Mouse (Mus musculus) intestine, postnatal 0 days (tissue): ENCODE results near the gene Rhbdf2. TPM values are rescaled to one million over a fixed set of nuclear protein-coding genes. Genes with fewer than 3 reads are reported as not detected.
A peak's percentile ranks its signal among the peaks of the same experiment; 100 is the strongest.

Source experiments
- ATAC-seq: fragments of 200-750 bp; cut with Nextera tagmentation; 2 replicates; pipeline ENCODE4 v1.8.0; 2017; ENCODE audit warnings: mild to moderate bottlenecking, moderate TSS enrichment, moderate library complexity
- H3K27ac ChIP-seq: fragments of 300-500 bp; sonication (generic); 2 replicates; pipeline ENCODE4 v1.5.1; 2014; ENCODE audit warnings: mild to moderate bottlenecking, low read depth, low read length, moderate library complexity
- H3K27me3 ChIP-seq: fragments of 300-500 bp; sonication (generic); replicated peaks from 2 replicates; pipeline ENCODE4 v1.6.1; 2014; ENCODE audit warnings: low read length, mixed read lengths; ENCODE audit not compliant: control insufficient read depth, insufficient read depth
- H3K36me3 ChIP-seq: fragments of 300-500 bp; sonication (generic); 2 replicates; pipeline ENCODE4 v1.6.1; 2014; ENCODE audit warnings: mild to moderate bottlenecking, moderate library complexity; ENCODE audit not compliant: control insufficient read depth, insufficient read depth
- H3K4me1 ChIP-seq: fragments of 300-500 bp; sonication (generic); replicated peaks from 2 replicates; pipeline ENCODE4 v1.6.1; 2014; ENCODE audit warnings: antibody characterized with exemption, low read length, mixed read lengths; ENCODE audit not compliant: control insufficient read depth, insufficient read depth
- H3K4me2 ChIP-seq: fragments of 300-500 bp; sonication (generic); replicated peaks from 2 replicates; pipeline ENCODE4 v1.6.1; 2014; ENCODE audit warnings: low read depth, mild to moderate bottlenecking, moderate library complexity
- H3K4me3 ChIP-seq: fragments of 300-500 bp; sonication (generic); 2 replicates; pipeline ENCODE4 v1.5.1; 2014; ENCODE audit warnings: low read depth, low read length
- H3K9ac ChIP-seq: fragments of 300-500 bp; sonication (generic); 2 replicates; pipeline ENCODE4 v1.6.1; 2014; ENCODE audit warnings: mild to moderate bottlenecking, low read depth, low read length
- H3K9me3 ChIP-seq: fragments of 300-500 bp; sonication (generic); 2 replicates; pipeline ENCODE4 v1.6.1; 2016; ENCODE audit warnings: mixed run types; ENCODE audit not compliant: control insufficient read depth
- CTCF ChIP-seq: sonication (generic); IDR thresholded peaks from 2 replicates; pipeline ENCODE4 v1.5.1; 2016; ENCODE audit warnings: low read depth, mild to moderate bottlenecking, control low read depth, antibody characterized with exemption, moderate library complexity
- WGBS: fragments of 180-500 bp; shearing (Covaris S2); extraction: QIAGEN DNeasy Blood & Tissue Kit; methylation state at CpG from one replicate; pipeline ENCODE4 v1.1.7; 2014; 5-methylcytosine and 5-hydroxymethylcytosine counted together
- polyA plus RNA-seq: library from polyadenylated mRNA; unstranded; fragments of >200 nt; fragmentation: Nextera tagmentation; extraction: Ambion mirVana; gene quantifications from 2 replicates; pipeline ENCODE4 v1.2.1, GENCODE M21; 2015

Rhbdf2 gene
- polyA plus RNA-seq, 1 experiment from 2014 or later = 7.6 TPM

DNA sequence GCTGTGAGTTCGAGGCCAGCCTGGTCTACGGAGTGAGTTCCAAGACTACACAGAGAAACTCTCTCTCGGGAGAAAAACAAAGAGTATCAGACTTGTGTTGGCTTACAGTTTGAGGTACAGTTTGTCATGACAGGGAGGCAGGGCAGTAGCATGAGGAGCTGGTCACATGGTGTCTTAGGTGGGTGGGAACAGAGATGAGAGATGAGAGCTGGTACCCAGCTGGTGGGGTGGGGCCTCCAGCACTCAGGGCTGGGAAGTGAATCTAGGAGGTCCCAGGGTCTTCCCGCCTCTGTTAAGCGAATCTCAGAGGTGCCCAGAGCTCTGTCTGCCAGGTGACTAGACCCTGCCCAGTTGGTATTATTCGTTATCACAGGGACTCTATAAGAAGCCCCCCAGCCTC lies 2.7 kb upstream of the Rhbdf2 start:
- Histone ChIP-seq H3K9me3 (no peaks in the 10 kb centered on the region), H3K4me2 (no peak overlapping the region), H3K4me3 (no peak overlapping the region), H3K27me3 (no peaks in the 10 kb centered on the region), H3K27ac (no peak overlapping the region), H3K4me1 (0 out of 2 replicates have a peak, but pooled peaks cover under 1% of the 10 kb centered on the region), H3K36me3 (no peaks in the 10 kb centered on the region), H3K9ac (no peak overlapping the region)
- 88% methylated on average over 6 of the region's 6 CpGs for WGBS
- no peak for TF ChIP-seq CTCF
- no peak for ATAC-seq

DNA sequence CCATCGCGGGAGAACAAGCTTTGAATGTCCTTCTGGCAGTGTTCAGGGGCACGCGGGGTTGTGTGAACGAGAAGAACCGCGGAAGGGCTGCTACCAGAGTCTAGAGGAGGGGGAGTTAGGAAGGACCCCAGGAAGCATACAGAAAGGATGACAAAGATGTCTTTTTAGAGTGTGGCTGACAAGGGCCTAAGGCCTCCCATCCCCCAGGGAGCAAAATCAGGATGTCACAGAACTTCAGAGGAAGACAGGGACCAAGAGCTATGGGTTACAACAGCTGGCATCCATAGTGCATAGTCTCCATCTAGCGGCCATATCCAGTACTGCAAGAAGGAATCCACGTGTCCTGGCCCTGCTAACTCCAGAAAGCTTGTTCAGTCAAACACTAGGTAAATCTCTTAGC lies 1.9 kb upstream of the Rhbdf2 start:
- Histone ChIP-seq H3K27me3 (no peaks in the 10 kb centered on the region), H3K9ac (no peak overlapping the region), H3K4me1 (0 out of 2 replicates have a peak, but pooled peaks cover 2% of the 10 kb centered on the region), H3K4me3 (no peak overlapping the region), H3K36me3 (no peaks in the 10 kb centered on the region), H3K27ac (no peak overlapping the region), H3K9me3 (no peaks in the 10 kb centered on the region), H3K4me2 (no peak overlapping the region)
- peak; percentile 99 for TF ChIP-seq CTCF
- 59% methylated on average over 9 of the region's 9 CpGs for WGBS
- ATAC-seq = no peak

DNA sequence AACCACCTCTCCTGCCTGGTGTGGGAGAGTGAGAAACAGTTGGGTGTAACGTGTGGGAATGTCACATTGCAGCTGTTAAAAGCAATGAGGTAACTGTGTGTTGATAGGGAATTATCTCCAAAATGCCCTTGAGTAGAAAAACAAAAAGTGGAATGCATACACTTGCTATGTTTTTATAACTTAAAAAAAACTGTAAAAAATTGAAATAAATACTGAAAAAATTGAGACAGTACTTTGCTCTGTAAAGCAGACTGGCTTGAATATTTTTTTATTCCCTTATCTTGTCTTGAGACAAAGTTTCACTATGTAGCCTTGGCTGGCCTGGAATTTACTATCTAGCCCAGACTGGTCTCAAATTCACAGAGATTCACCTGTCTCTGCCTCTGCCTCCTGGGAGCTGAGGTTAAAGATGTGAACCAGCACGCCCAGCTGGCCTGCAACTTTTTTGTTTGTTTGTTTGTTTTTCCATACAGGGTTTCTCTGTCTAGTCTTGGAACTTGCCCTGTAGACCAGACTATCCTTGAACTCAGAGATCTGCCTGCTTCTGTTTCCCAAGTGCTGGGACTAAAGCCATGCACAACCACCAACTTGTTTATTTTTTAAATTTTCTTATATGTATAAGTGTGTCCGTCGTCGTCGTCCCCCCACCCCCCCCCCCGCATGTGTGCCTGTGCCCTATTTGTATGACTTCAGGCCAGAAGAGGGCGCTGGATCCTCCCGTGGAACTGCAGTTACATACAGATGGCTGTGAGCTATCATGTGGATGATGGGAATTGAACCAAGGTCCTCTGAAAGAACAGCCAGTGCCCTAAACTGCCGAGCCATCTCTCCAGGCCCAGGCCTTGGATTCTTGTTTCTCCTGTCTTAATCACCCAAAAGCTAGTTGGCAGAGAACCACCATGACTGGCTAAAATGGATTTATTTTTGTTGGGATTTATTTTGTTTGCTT lies 527 bp upstream of the Rhbdf2 start:
- no peak overlapping the region for H3K9ac ChIP-seq
- H3K27me3 ChIP-seq = no peaks in the 10 kb centered on the region
- no peaks in the 10 kb centered on the region for H3K9me3 ChIP-seq
- no peaks in the 10 kb centered on the region for H3K36me3 ChIP-seq
- H3K4me3 ChIP-seq = no peak overlapping the region
- no peak overlapping the region for H3K4me2 ChIP-seq
- ATAC-seq = no peak
- no peak overlapping the region for H3K27ac ChIP-seq
- WGBS = 35% methylated on average over 10 of the region's 10 CpGs
- peaks cover 5% of the 10 kb centered on the region for H3K4me1 ChIP-seq
- peak; percentile 61 for TF ChIP-seq CTCF

DNA sequence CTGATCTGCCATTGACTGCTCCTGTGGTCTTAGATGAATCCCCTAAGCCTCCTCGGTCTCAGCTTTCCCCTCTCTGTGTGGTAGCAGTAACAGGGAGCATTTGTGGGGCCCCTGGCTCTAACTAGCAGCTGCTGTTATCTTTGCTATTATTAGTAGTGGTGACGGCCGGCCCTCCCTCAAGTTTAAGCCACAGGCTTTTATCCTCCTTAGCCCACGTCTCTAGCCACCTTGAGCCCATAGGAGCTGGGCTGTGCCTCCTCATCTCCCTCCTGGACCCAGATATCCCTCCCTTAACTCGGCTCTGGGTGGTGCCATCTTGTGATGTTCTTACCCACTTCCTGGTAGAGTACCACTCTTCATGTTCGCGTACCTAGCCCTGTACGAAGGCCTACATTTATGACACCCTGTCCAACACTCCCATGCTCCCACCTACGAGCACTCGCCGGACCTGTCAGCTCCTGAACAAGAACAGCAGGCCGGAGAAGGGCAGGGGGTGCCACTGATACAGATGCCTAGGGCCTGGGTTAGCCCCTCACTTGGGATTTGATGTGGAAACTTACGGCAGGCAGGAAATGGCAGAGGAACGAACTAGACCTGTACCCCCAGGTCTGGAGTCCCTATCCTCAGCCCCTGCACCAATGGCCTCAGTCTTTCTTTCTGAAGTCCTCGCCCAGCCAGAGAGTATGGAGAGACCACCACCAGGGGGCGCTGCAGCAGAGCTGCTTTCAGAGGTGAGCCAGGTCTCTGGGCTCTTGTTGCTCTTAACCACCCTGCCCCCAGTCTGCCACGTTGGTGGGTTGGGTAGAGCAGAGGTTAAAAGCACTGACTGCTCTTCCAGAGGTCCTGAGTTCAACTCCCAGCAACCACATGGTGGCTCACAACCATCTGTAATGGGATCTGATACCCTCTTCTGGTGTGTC lies 1.5 kb downstream of the Rhbdf2 start:
- H3K27me3 ChIP-seq = no peaks in the 10 kb centered on the region
- 71% methylated on average over 17 of the region's 17 CpGs for WGBS
- TF ChIP-seq CTCF = peak; percentile 80
- no peak overlapping the region for H3K9ac ChIP-seq
- H3K9me3 ChIP-seq = no peaks in the 10 kb centered on the region
- no peak overlapping the region for H3K4me3 ChIP-seq
- H3K4me1 ChIP-seq = peaks cover 14% of the 10 kb centered on the region
- H3K27ac ChIP-seq = no peak overlapping the region
- ATAC-seq = no peak
- H3K4me2 ChIP-seq = no peak overlapping the region
- H3K36me3 ChIP-seq = no peaks in the 10 kb centered on the region

DNA sequence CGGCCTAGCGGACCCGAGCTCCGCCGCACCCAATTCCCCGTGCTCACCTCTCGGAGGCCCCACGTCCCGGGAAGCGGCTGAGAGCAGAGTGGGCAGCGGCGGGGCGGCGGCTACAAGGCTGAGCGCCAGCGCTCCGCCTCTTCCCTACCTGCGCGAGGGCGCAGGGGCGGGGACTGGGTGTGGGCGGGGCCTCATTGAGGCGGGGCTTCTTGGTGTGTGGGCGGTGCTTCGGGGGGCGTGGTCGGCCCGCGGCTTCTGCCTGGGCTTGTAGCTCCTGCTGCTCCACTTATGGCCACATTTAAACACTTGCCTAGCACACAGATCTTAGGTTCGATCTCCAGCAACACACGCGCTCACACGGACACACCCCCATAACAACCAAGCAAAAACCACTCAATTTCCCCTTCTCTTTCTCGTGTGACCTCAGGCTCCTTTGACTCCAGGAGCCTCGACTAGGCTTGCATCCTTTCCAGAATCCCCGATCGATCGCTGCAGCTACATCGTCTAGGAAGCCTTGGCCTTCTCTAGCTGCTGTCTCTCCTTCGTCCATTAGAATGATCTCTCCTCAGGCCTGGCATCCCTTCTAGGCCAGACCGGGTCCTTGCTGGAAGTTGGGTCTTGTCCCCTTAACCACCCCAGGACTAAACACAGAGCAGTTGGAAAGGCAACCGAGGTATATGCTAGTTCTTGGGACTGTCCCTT lies 2.5 kb downstream of the Rhbdf2 start:
- Histone ChIP-seq H3K9me3 (no peaks in the 10 kb centered on the region), H3K4me2 (peak overlapping the region; percentile 79), H3K36me3 (no peaks in the 10 kb centered on the region), H3K27ac (peak overlapping the region; percentile 84), H3K27me3 (no peaks in the 10 kb centered on the region), H3K4me3 (peak overlapping the region; percentile 72), H3K9ac (peak overlapping the region; percentile 70), H3K4me1 (peaks cover 19% of the 10 kb centered on the region)
- TF ChIP-seq CTCF = no peak
- peak; percentile 80 for ATAC-seq
- WGBS = 15% methylated on average over 36 of the region's 42 CpGs
